Mouse (Mus musculus) heart, embryonic 13.5 days (tissue): ENCODE data around the gene Pcgf2. TPM values are rescaled to one million over a fixed set of nuclear protein-coding genes. Genes with fewer than 3 reads are reported as not detected.
A peak's percentile ranks its signal among the peaks of the same experiment; 100 is the strongest.

Experiments used
- ATAC-seq: fragments of 200-750 bp; cut with Nextera tagmentation; 2 replicates; pipeline ENCODE4 v1.8.0; 2017; ENCODE audit warnings: moderate TSS enrichment; ENCODE audit not compliant: insufficient number of reproducible peaks, low FRiP score, low TSS enrichment; ENCODE audit errors: extremely low read depth
- H3K27ac ChIP-seq: fragments of 300-500 bp; sonication (generic); replicated peaks from 2 replicates; pipeline ENCODE4 v1.5.1; 2015; ENCODE audit warnings: moderate library complexity, mild to moderate bottlenecking, inconsistent platforms
- H3K27me3 ChIP-seq: fragments of 300-500 bp; sonication (generic); replicated peaks from 2 replicates; pipeline ENCODE4 v1.6.1; 2015; ENCODE audit warnings: mild to moderate bottlenecking, inconsistent platforms
- H3K36me3 ChIP-seq: fragments of 300-500 bp; sonication (generic); 2 replicates; pipeline ENCODE4 v1.6.1; 2015; ENCODE audit warnings: mild to moderate bottlenecking, inconsistent platforms
- H3K4me1 ChIP-seq: fragments of 300-500 bp; sonication (generic); 2 replicates; pipeline ENCODE4 v1.6.1; 2015; ENCODE audit warnings: inconsistent platforms
- H3K4me2 ChIP-seq: fragments of 300-500 bp; sonication (generic); 2 replicates; pipeline ENCODE4 v1.6.1; 2015; ENCODE audit warnings: inconsistent platforms, mild to moderate bottlenecking, moderate library complexity
- H3K4me3 ChIP-seq: fragments of 300-500 bp; sonication (generic); 2 replicates; pipeline ENCODE4 v1.5.1; 2015; ENCODE audit warnings: moderate library complexity, mild to moderate bottlenecking, inconsistent platforms
- H3K9ac ChIP-seq: fragments of 300-500 bp; sonication (generic); 2 replicates; pipeline ENCODE4 v1.6.1; 2015; ENCODE audit warnings: inconsistent platforms, mild to moderate bottlenecking, moderate library complexity
- H3K9me3 ChIP-seq: fragments of 300-500 bp; sonication (generic); 2 replicates; pipeline ENCODE4 v1.6.1; 2016; ENCODE audit warnings: inconsistent platforms
- WGBS: fragments of 180-500 bp; shearing (Covaris S2); methylation state at CpG from one replicate; pipeline ENCODE4 v1.1.7; 2015; ENCODE audit warnings: mixed read lengths; 5-methylcytosine and 5-hydroxymethylcytosine counted together
- polyA plus RNA-seq: library from polyadenylated mRNA; unstranded; fragments of >200 nt; fragmentation: Nextera tagmentation; extraction: Ambion mirVana; gene quantifications from 2 replicates; pipeline ENCODE4 v1.2.1, GENCODE M21; 2015

The Pcgf2 gene
- polyA plus RNA-seq, 1 experiment from 2014 or later, result 10.5 TPM

DNA sequence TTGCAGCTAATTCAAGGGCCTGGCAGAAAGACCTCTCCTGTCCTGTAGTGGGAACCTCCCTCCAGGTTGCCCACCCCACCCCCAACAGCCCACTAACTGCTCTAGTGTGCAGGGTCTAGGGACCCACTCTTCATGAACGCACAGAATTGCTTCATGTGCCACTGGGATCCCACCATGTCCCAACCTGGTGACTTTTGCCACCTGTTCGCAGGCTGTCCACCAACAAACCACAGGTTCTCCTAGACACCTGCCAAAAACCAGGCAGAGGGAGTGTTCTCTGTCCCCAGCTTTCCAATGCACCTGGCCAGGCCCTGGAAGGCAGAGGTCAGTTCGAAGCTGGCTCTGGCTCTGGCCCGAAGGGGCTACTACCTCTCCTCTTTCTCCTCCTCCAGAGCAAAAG lies 5.9 kb downstream of the Pcgf2 start:
- no peak overlapping the region for H3K4me3 ChIP-seq
- H3K9me3 ChIP-seq, result no peaks in the 10 kb centered on the region
- peaks cover 40% of the 10 kb centered on the region for H3K36me3 ChIP-seq
- WGBS, result 80% methylated on average over 4 of the region's 4 CpGs
- H3K4me2 ChIP-seq, result peak overlapping the region; percentile 21; the same call in 1 of the 2 replicates
- H3K9ac ChIP-seq, result peak overlapping the region; percentile 44; the same call in 1 of the 2 replicates
- H3K4me1 ChIP-seq, result peaks cover 46% of the 10 kb centered on the region
- ATAC-seq, result no peak
- no peaks in the 10 kb centered on the region for H3K27me3 ChIP-seq
- peak overlapping the region; percentile 70 for H3K27ac ChIP-seq

DNA sequence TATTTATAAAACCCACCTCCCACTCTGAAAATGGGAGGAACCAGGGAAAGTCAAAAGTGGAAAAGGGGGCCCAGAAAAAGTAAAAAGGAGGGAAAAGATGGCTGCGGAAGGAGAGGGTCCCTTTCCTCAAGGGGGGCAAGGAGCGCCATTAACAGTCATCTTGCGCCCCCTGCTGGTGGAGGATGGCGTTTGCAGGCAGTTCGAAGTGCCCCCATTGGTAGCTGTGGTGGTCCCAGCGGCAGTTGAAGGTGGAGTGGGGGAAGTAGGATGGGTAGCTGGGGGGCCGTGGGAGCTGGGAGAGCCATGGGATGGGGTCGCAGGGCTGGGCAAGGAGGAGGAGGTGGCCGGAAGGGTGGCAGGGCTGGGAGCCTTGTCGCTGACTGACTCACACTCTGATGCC lies 10.4 kb downstream of the Pcgf2 start:
- Histone ChIP-seq H3K4me1 (peaks cover 34% of the 10 kb centered on the region), H3K27ac (no peak overlapping the region), H3K36me3 (peaks cover 54% of the 10 kb centered on the region), H3K27me3 (no peaks in the 10 kb centered on the region), H3K4me2 (no peak overlapping the region), H3K9me3 (no peaks in the 10 kb centered on the region), H3K4me3 (no peak overlapping the region), H3K9ac (no peak overlapping the region)
- 29% methylated on average over 10 of the region's 10 CpGs for WGBS
- no peak for ATAC-seq

DNA sequence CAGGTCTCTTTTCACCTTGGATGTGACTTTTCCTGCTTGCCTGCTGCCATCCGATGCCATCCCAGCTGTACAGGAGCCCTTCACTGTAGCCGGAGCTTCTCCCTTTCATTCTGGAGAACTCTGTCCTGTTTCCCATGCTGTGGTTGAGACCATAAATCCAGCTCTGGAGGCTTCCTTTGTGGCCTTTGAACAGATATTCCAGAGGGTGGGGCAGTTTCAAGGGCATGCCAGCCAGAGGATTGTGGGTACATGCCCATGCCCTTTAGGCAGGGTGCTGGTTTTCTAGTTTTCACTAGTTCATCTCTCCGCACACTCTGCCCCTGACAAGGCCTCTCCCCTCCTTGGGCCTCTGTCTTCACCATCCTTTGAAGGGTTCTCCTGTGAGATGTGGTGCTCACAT lies 13.2 kb downstream of the Pcgf2 start:
- WGBS, result 81% methylated on average over 3 of the region's 3 CpGs
- peak overlapping the region; percentile 77 for H3K9ac ChIP-seq
- no peaks in the 10 kb centered on the region for H3K9me3 ChIP-seq
- ATAC-seq, result no peak
- H3K27me3 ChIP-seq, result no peaks in the 10 kb centered on the region
- H3K4me2 ChIP-seq, result 0 out of 2 replicates have a peak overlapping the region, but pooled peaks have one; percentile 0
- H3K27ac ChIP-seq, result no peak overlapping the region
- no peak overlapping the region for H3K4me3 ChIP-seq
- H3K36me3 ChIP-seq, result peaks cover 51% of the 10 kb centered on the region
- H3K4me1 ChIP-seq, result peaks cover 33% of the 10 kb centered on the region

DNA sequence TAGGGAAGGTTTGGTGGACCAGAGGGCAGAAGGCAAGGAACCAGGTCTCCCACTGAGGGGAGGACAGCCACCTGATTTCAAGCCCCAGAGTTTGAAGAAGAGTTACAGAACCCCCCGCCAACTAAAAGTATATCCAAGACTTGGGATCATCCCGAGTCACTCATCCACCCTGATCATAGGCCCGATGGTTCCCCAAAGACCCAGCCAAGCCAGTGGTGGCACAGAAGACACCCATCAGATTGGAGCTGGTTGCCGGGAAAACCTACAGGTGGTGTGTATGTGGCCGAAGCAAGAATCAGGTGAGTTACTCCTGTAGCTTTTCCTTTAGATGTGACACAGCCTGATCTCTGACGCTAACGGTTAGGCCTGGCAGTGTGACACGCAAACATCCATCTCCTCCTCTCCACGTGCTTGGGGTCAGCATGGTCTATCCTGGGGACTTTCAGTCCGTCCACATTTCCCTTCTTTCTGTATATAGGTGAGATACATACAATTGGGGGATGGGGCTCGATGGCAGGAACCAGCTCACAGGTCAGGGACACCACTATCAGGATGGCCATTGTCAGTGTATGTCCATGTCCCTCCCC lies 13.9 kb downstream of the Pcgf2 start:
- Histone ChIP-seq H3K27me3 (no peaks in the 10 kb centered on the region), H3K36me3 (peaks cover 51% of the 10 kb centered on the region), H3K4me1 (peaks cover 39% of the 10 kb centered on the region), H3K9ac (peak overlapping the region; percentile 77), H3K9me3 (no peaks in the 10 kb centered on the region), H3K4me3 (peak overlapping the region; percentile 50), H3K27ac (peak overlapping the region; percentile 53; the same call in 1 of the 2 replicates), H3K4me2 (peak overlapping the region; percentile 77)
- ATAC-seq, result no peak
- 62% methylated on average over 11 of the region's 11 CpGs for WGBS

DNA sequence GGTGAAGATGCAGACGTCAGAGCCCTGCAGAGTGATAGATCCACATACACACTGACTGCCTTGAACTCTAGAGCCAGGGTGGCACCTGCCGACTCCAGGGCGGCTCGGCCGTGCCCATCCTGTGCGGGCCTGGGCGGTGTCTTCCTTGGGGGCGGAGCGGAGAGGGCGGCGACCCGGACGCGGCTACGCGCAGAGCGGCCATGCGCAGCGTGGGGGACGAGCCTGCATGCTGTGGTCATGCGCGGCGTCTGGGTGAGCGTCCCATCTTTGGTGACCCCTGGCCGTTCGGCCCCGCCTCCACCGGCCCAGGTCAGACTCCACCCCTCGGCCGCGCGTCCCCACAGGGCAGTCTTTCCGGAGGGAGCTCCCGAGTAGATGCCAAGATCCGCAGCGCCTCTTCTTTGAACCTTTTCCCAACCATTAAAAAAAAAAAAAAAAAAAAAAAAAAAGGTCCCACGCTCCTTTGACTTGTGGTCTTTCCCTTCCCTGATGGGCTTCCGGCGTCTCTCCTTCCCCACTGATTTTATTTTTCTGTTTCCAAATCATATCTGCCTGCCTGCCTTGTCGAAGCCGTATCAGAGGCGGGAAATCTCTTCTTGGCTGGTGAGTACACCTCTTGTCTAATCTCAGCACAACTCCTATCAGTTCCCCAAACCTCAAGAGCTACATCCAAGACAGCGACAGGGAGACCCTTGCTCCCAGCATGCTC lies 14.5 kb downstream of the Pcgf2 start, which contains the start of gene Cisd3:
TSS of gene Cisd3 (plus strand) at position 214 of the 709 bp plus-strand sequence.
- Histone ChIP-seq H3K9me3 (no peaks in the 10 kb centered on the region), H3K27ac (peak within 1 kb of the TSS; percentile 77), H3K4me2 (peak within 1 kb of the TSS; percentile 77), H3K27me3 (no peaks in the 10 kb centered on the region), H3K36me3 (peaks cover 50% of the 10 kb centered on the region), H3K4me1 (peaks cover 39% of the 10 kb centered on the region), H3K9ac (peak within 1 kb of the TSS; percentile 77), H3K4me3 (peak within 1 kb of the TSS; percentile 50)
- WGBS, result under 1% methylated on average over 43 of the region's 43 CpGs
- ATAC-seq, result peak; percentile 85

DNA sequence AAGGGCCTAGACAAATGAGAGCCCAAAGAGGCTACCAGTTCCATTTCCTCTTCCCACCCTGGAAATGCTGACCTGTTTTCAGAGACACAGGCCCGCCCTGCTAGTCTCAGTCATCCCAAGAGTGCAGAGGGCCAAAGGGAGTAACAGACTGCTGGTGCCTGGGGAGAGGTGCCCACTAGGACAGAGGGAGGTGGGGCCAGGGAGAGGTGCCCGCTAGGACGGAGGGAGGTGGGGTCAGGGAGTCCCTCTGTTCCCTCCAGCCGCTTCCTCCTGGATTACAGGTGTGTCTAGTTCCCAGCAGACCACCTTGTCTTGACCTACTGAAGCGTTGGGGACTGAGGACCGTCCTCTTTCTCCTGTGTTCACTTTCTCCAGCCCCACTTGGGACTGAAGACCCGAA lies 15.5 kb downstream of the Pcgf2 start:
- no peak for ATAC-seq
- Histone ChIP-seq H3K4me2 (no peak overlapping the region), H3K27me3 (no peaks in the 10 kb centered on the region), H3K4me1 (peaks cover 49% of the 10 kb centered on the region), H3K4me3 (no peak overlapping the region), H3K9ac (peak overlapping the region; percentile 77; the same call in 1 of the 2 replicates), H3K27ac (peak overlapping the region; percentile 77; the same call in 1 of the 2 replicates), H3K36me3 (peaks cover 50% of the 10 kb centered on the region), H3K9me3 (no peaks in the 10 kb centered on the region)
- 50% methylated on average over 7 of the region's 7 CpGs for WGBS

DNA sequence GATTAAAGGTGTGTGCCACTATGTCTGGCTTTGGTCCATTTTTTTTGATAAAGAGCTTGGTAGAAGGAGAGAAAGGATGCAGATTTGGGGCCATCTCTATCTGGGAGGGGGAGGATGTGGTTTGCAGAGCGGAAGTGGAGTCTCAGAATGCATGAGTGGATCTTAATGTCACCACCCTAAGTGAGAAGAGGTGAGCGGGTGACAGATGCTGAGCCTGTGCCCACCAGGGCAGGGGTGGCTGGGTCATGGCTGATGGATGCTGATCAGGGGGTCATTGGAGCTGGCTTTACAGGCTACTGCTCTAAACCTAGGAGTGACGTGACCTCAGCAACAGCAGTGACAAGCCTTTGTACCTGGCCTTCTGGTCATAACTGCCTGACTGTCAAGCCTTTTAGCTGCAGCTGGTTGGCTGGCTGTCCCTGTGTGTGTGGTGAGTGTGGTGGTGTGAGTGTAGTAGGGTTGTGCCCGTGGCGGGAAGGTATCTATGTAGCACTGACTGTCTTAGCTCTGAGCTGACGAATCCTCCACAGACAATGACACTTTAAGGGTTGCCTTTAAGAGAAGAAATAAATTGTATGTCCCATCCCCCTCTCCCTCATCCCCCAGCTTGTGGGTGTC lies 16.1 kb downstream of the Pcgf2 start:
- Histone ChIP-seq H3K27ac (no peak overlapping the region), H3K36me3 (peaks cover 51% of the 10 kb centered on the region)

DNA sequence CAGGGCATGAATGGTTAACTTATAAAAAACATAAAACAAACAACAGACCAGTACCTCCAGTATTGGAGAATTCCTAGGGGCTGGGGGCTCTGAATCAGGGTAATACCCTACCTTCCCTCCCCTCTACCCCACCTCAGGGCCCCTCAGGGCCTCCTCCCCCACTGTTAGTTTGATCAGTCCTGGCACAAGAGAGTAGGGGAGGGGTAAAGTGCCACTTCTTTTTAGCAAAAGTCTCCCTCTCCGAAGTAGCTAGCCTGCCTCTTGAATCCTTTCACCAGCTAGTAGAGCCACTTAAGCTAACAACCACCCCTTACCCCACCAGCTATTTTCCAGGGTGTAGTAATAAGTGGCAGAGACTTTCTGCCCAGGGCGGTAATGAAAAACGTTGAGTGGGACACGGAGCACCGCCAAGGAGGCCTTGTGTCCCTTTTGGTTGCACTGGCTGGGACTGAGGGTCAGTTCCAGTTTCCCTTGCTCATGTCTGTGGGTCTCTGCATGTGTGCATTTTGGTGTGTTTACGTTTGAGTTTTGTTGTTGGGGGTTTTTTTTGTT lies 17.7 kb downstream of the Pcgf2 start:
- H3K4me1 ChIP-seq, result peaks cover 50% of the 10 kb centered on the region
- ATAC-seq, result no peak
- no peak overlapping the region for H3K4me2 ChIP-seq

More for the DNA sequence above, 16.1 kb downstream of the Pcgf2 start:
- Histone ChIP-seq H3K4me3 (no peak overlapping the region), H3K4me2 (no peak overlapping the region), H3K4me1 (peaks cover 51% of the 10 kb centered on the region), H3K27me3 (no peaks in the 10 kb centered on the region), H3K9me3 (no peaks in the 10 kb centered on the region), H3K9ac (no peak overlapping the region)
- WGBS, result 76% methylated on average over 6 of the region's 6 CpGs
- ATAC-seq, result no peak

DNA sequence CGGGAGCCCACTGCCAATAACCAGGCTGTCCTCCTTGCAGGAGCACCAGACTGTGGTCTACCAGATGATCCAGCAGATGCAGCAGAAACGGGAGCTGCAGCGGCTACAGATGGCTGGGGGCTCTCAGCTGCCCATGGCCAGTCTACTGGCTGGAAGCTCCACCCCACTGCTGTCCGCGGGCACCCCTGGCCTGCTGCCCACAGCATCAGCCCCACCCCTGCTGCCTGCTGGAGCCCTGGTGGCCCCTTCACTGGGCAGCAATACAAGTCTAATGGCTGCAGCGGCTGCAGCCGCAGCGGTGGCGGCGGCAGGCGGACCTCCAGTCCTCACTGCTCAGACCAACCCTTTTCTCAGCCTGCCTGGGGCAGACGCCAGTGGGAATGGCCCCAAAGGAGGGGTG lies 19.9 kb downstream of the Pcgf2 start:
- Histone ChIP-seq H3K4me1 (peaks cover 40% of the 10 kb centered on the region), H3K9ac (peak overlapping the region; percentile 16), H3K27me3 (no peaks in the 10 kb centered on the region), H3K4me3 (no peak overlapping the region), H3K9me3 (no peaks in the 10 kb centered on the region), H3K36me3 (peaks cover 77% of the 10 kb centered on the region), H3K4me2 (no peak overlapping the region), H3K27ac (peak overlapping the region; percentile 25; the same call in 1 of the 2 replicates)
- ATAC-seq, result 0 out of 2 replicates have a peak, but pooled peaks have one; percentile 4
- WGBS, result 72% methylated on average over 12 of the region's 12 CpGs

More for the DNA sequence above, 17.7 kb downstream of the Pcgf2 start:
- no peaks in the 10 kb centered on the region for H3K9me3 ChIP-seq
- 51% methylated on average over 6 of the region's 6 CpGs for WGBS
- H3K9ac ChIP-seq, result 0 out of 2 replicates have a peak overlapping the region, but pooled peaks have one; percentile 37
- H3K27ac ChIP-seq, result no peak overlapping the region; the same call in 1 of the 2 replicates
- no peaks in the 10 kb centered on the region for H3K27me3 ChIP-seq
- H3K36me3 ChIP-seq, result peaks cover 55% of the 10 kb centered on the region
- no peak overlapping the region for H3K4me3 ChIP-seq

DNA sequence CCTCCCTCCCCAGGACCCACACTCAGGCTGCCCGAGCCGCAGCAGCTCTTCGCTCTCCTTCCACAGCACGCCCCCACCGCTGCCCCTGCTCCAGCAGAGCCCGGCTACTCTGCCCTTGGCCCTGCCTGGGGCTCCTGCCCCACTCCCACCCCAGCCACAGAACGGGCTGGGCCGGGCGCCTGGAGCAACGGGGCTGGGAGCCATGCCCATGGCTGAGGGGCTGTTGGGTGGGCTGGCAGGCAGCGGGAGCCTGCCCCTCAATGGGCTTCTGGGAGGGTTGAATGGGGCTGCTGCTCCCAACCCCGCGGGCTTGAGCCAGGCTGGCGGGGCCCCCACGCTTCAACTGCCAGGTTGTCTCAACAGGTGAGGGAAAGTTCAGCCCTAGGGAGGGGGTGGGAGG lies 22.0 kb downstream of the Pcgf2 start:
- WGBS, result 91% methylated on average over 15 of the region's 15 CpGs
- no peak overlapping the region for H3K27ac ChIP-seq
- H3K36me3 ChIP-seq, result peaks cover 98% of the 10 kb centered on the region
- H3K4me1 ChIP-seq, result peaks cover 32% of the 10 kb centered on the region
- H3K9ac ChIP-seq, result peak overlapping the region; percentile 37; the same call in 1 of the 2 replicates
- no peaks in the 10 kb centered on the region for H3K9me3 ChIP-seq
- H3K4me2 ChIP-seq, result no peak overlapping the region
- no peaks in the 10 kb centered on the region for H3K27me3 ChIP-seq
- no peak overlapping the region for H3K4me3 ChIP-seq
- ATAC-seq, result no peak

DNA sequence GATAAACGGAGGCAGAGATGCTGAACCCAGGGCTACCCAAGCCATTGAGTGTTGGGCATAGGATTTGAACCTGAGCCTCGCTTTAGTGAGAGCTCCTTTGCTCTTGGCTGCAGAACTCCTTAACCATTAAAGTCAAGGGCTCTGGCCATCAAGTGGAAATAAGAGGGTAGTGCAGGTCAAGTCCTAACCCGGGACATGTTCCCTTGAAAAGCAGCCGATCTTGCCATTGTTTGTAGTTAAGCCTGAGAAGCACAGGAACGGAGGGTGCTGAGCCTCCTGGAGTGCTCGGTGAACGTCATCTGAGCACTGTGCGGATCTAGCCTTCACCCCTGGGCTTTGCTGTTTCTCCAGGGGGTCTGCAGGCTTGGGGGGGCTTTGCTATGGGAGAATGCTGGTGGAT lies 22.5 kb downstream of the Pcgf2 start:
- no peaks in the 10 kb centered on the region for H3K27me3 ChIP-seq
- no peak overlapping the region for H3K27ac ChIP-seq
- 70% methylated on average over 8 of the region's 8 CpGs for WGBS
- no peak overlapping the region for H3K4me3 ChIP-seq
- H3K4me1 ChIP-seq, result peaks cover 32% of the 10 kb centered on the region
- H3K9ac ChIP-seq, result peak overlapping the region; percentile 37; the same call in 1 of the 2 replicates
- H3K36me3 ChIP-seq, result peaks cover 99% of the 10 kb centered on the region
- no peaks in the 10 kb centered on the region for H3K9me3 ChIP-seq
- ATAC-seq, result no peak
- no peak overlapping the region for H3K4me2 ChIP-seq
